Mouse (Mus musculus) testis, adult 2 months (tissue): Measurements from ENCODE around the gene Lbhd1.

ENCODE experiments used
- CTCF ChIP-seq: fragments of 200-500 bp; IDR thresholded peaks from 2 replicates; pipeline ENCODE4 v1.5.1; 2012; ENCODE audit warnings: low read depth, mild to moderate bottlenecking, inconsistent platforms, low read length, moderate library complexity; ENCODE audit not compliant: control insufficient read depth, insufficient read depth, insufficient replicate concordance
- POLR2A ChIP-seq: fragments of 200-500 bp; IDR thresholded peaks from 2 replicates; pipeline ENCODE4 v1.6.1; 2012; ENCODE audit warnings: low read depth, mild to moderate bottlenecking, inconsistent platforms, low read length, moderate library complexity; ENCODE audit not compliant: control insufficient read depth

- TF ChIP-seq POLR2A (no peak), CTCF (no peak)
Measured at GRCm38 (mm10) chr19:8842961-8843360, 40.6 kb upstream of the Lbhd1 start.
